Mouse (Mus musculus): ENCODE measurements around the gene Negr1.

The Negr1 gene

GRCm38 (mm10) chr3:157224920-157225319, 663.3 kb downstream of the Negr1 start:
- DNase-seq (ENCODE audit: low read depth) = no peak

GRCm38 (mm10) chr3:157232723-157233122, 671.1 kb downstream of the Negr1 start:
- DNase-seq (ENCODE audit: low read depth) = peak; percentile 56

- no peak for DNase-seq (ENCODE audit: low read depth)
These were observed 678.6 kb downstream of the Negr1 start for GRCm38 (mm10) chr3:157240240-157240639.

- no peak for DNase-seq (ENCODE audit: low read depth)
These were observed 693.9 kb downstream of the Negr1 start for GRCm38 (mm10) chr3:157255446-157255845.

GRCm38 (mm10) chr3:157255863-157256262, 694.3 kb downstream of the Negr1 start:
- no peak for DNase-seq (ENCODE audit: low read depth)

GRCm38 (mm10) chr3:157268742-157269141, 707.1 kb downstream of the Negr1 start:
- DNase-seq (ENCODE audit: low read depth) = no peak

- DNase-seq (ENCODE audit: low read depth) = peak; percentile 5
These were observed 710.8 kb downstream of the Negr1 start for GRCm38 (mm10) chr3:157272379-157272778.

GRCm38 (mm10) chr3:157274143-157274542, 712.5 kb downstream of the Negr1 start:
- no peak for DNase-seq (ENCODE audit: low read depth)

- DNase-seq (ENCODE audit: low read depth) = no peak
These were observed 718.1 kb downstream of the Negr1 start for GRCm38 (mm10) chr3:157279717-157280116.

- DNase-seq (ENCODE audit: low read depth) = no peak
These were observed 719.7 kb downstream of the Negr1 start for GRCm38 (mm10) chr3:157281259-157281658.

- DNase-seq (ENCODE audit: low read depth) = no peak
These were observed 729.7 kb downstream of the Negr1 start for GRCm38 (mm10) chr3:157291286-157291685.

- peak; percentile 2 for DNase-seq (ENCODE audit: low read depth)
These were observed 735.6 kb downstream of the Negr1 start for GRCm38 (mm10) chr3:157297216-157297615.

GRCm38 (mm10) chr3:157303430-157304116, 742.0 kb downstream of the Negr1 start:
- no peak for DNase-seq (ENCODE audit: low read depth)

- no peak for DNase-seq (ENCODE audit: low read depth)
These were observed 759.5 kb downstream of the Negr1 start for GRCm38 (mm10) chr3:157321081-157321573.

- DNase-seq (ENCODE audit: low read depth) = no peak
These were observed 760.2 kb downstream of the Negr1 start for GRCm38 (mm10) chr3:157321834-157322233.

- DNase-seq (ENCODE audit: low read depth) = no peak
These were observed 772.6 kb downstream of the Negr1 start for GRCm38 (mm10) chr3:157334169-157334568.

GRCm38 (mm10) chr3:157349480-157349879, 787.9 kb downstream of the Negr1 start:
- DNase-seq (ENCODE audit: low read depth) = no peak

- peak; percentile 32 for DNase-seq (ENCODE audit: low read depth)
These were observed 797.3 kb downstream of the Negr1 start for GRCm38 (mm10) chr3:157358905-157359304.

- peak; percentile 16 for DNase-seq (ENCODE audit: low read depth)
These were observed 798.2 kb downstream of the Negr1 start for GRCm38 (mm10) chr3:157359840-157360239.

Data from 416B (cell line).